Mouse (Mus musculus): ENCODE data around the gene Pcsk1n.
"Not testable (repeated sequence)": the region's sequence is repeated elsewhere in the genome, so short reads cannot be mapped to it uniquely, and the experiment has no call there.

The Pcsk1n gene

DNA sequence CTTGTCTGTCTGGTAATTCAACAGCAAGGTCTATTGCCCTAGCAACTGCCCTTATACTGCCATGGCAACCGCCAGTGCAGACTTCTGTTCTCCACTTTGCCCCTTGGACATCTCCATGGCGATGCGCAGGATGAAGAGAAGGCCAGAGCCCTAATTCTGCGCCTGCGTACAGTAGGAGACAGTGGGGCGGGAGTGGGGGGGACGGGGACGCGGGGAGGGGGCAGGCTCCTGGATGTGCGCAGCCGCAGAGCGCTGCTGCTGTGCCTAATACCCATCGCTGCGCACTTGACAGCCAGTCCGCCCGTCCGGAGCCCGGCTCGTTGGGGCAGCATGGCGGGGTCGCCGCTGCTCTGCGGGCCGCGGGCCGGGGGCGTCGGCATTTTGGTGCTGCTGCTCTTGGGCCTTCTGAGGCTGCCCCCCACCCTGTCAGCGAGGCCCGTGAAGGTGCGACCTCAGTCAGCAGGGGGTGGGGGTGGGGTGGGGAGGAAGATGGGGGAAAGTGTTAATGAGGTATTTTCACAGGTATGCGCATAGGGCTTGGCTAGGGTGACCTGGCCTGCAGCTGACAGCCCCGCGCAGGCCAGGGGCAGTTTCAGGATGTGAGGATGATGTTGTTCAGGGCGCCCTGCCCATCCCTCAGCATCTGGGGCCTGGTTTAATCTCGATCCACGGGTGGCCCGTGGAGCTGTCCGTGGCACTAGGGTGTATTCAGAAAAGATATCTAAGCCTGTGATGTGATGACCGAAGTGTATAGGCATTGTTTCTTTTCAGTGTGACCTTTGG, at the start of gene Pcsk1n:
Gene Pcsk1n (plus strand): TSS at position 222 of the 783 bp plus-strand sequence.
- DNase-seq, result peak; percentile 72 to 75

DNA sequence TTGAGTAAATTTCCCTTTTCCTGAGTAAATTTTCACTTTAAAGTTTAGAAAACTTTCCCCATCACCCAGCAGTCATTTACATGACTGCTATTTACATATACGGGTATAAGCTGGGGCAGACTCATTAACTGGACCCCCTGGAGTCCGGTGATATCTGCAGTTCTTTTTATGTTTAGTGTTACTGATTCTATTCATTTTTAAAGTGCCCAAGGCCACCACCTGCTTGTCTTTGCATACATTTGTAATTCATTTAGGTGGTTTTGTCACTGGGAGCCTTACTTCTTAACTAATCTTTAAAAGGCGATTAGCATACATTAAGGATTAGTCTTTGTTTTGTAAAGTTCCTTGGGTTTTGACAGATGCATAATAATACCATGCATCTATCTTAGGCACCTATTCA, 49.8 kb upstream of the Pcsk1n start:
- no peak for DNase-seq

- peak; percentile 91 for DNase-seq
Observed at GRCm38 (mm10) chrX:7878007-7878419, 41.6 kb upstream of the Pcsk1n start, which contains the start of gene Pim2. Gene Pim2, plus strand, starts transcription at chrX:7878262.

GRCm38 (mm10) chrX:7878495-7878894, 41.1 kb upstream of the Pcsk1n start:
- peak; percentile 54 to 57 for DNase-seq

- peak; percentile 78 to 82 for DNase-seq
Observed at GRCm38 (mm10) chrX:7879819-7880218, 39.8 kb upstream of the Pcsk1n start.

DNA sequence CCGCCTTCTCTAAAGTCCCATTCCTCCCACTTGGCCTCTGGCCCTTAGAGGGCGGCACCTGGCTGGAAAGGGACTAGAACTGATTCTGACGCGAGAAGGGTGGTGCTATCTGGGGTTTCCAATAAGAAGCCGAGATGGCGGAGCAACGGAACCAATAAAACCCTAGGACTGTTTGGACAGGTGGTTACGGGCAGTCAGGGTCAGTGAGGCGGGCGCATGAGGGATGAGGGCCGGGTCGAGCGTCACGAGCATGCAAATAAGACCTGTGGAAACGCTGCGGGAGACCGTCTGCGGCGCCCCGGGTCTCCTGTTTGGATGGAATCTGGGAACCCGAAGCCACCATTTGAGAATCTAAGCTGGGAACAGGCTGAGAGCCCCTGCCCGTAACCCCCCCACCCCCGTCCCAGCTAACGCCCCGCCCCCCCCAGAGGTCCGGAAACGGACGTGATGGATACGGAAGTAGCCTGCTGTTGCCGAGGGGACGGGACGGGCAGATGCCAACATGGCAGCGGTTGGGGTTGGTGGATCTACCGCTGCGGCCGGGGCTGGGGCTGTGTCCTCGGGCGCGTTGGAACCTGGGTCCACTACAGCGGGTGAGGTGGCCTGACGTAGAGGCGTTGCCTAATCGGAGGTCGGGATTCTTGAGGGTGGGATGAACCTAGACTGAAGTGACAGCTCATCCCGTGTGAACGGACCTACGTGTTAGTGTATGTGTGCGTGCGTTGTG, 35.6 kb upstream of the Pcsk1n start, which contains the start of gene Slc35a2:
Gene Slc35a2 (plus strand): TSS at position 188 of the 727 bp plus-strand sequence.
- peak; percentile 86 to 87 for DNase-seq

GRCm38 (mm10) chrX:7898211-7898610, 21.4 kb upstream of the Pcsk1n start:
- no peak for DNase-seq

- peak; percentile 87 to 90 for DNase-seq
Observed at GRCm38 (mm10) chrX:7898880-7899874, 20.4 kb upstream of the Pcsk1n start, which contains the start of the genes Pqbp1 and Timm17b. Gene Pqbp1, minus strand, starts transcription at chrX:7899269. Gene Timm17b, plus strand, starts transcription at chrX:7899357.

DNA sequence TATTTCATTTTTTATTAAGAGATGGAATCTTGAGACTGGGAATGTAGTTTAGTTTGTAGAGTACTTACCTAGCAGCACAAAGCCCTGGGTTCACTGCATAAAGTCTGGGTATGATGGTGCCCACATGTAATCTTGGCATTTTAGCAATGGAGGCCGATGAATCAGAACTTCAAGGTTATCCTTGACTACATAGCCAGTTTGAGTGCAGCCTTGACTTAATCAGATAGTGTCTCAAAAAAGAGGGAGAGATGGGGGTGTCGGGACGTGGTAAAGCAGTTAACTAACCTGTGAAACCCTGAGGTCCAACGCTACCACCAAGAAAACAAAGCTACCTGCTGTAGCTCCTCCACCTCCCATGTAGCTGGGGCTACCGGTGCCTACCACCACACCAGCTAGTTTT, 15.2 kb upstream of the Pcsk1n start:
- no peak for DNase-seq

DNA sequence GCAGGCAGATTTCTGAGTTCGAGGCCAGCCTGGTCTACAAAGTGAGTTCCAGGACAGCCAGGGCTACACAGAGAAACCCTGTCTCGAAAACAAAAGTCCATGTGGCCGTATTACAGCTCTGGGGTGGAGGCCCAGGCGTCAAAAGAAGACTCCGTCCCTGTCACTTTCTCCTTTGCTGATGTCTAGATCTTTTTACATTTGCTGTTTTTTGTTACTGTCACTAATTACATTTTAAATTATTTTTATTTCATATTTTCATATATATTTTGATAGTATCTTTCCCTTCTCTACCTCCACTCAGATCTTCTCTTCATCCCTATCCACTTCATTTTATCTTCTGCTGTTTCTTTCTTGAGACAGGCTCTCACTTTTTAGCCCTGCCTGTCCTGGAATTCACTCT, 11.9 kb upstream of the Pcsk1n start, which contains the start of gene Gm10491:
Gene Gm10491 (minus strand): TSS at position 101 of the 400 bp plus-strand sequence.
- no peak for DNase-seq

- DNase-seq, result not testable (repeated sequence)
Observed at GRCm38 (mm10) chrX:7909242-7909641, 10.4 kb upstream of the Pcsk1n start, which contains the start of gene Gm10490. Gene Gm10490, plus strand, starts transcription at chrX:7909542.

DNA sequence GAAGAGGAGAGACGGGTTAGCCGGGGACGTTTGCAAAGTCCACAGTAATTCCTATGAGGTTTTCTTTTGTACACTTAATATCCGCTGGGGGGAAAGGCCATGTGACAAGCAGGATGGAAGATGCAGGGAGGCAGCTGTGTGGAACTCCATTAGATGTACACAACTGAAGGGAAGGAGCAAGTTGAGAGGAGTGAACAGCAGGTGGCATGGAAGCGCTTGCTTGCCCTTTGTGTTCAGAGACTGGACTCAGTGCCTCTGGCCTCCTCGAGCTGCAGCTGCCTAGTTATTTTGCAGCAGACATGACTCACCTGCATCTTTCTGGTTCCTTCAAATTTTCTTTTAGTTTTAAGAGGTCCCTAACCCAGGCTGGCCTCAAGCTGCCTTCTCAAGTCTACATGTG, 9.1 kb upstream of the Pcsk1n start:
- DNase-seq, result no peak

GRCm38 (mm10) chrX:7915669-7916068, 4.0 kb upstream of the Pcsk1n start:
- peak in 1 of 2 experiments; percentile 64 for DNase-seq

DNA sequence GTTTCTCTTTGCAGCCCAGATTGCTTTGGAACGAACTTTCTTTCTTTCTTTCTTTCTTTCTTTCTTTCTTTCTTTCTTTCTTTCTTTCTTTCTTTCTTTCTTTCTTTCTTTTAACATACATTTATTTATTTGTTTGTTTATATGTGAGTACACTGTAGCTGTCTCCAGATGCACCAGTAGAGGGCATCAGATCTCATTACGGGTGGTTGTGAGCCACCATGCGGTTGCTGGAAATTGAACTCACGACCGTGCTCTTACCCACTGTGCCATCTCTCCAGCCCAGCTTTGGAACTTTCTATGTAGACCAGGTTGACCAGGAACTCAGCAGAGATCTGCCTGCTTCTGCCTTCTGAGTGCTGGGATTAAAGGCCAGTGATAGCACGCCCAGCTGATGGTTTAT, 1.7 kb upstream of the Pcsk1n start:
- DNase-seq, result not testable (repeated sequence)

- peak in 1 of 2 experiments; percentile 33 for DNase-seq
Observed at GRCm38 (mm10) chrX:7922032-7922431, 2.4 kb downstream of the Pcsk1n start.

GRCm38 (mm10) chrX:7926266-7926665, 6.6 kb downstream of the Pcsk1n start:
- no peak for DNase-seq

- no peak for DNase-seq
Observed at GRCm38 (mm10) chrX:7927116-7927515, 7.5 kb downstream of the Pcsk1n start.

GRCm38 (mm10) chrX:7928270-7928790, 8.7 kb downstream of the Pcsk1n start, which contains the start of gene Eras:
Gene Eras, minus strand, starts transcription at chrX:7928607.
- DNase-seq, result no peak

DNA sequence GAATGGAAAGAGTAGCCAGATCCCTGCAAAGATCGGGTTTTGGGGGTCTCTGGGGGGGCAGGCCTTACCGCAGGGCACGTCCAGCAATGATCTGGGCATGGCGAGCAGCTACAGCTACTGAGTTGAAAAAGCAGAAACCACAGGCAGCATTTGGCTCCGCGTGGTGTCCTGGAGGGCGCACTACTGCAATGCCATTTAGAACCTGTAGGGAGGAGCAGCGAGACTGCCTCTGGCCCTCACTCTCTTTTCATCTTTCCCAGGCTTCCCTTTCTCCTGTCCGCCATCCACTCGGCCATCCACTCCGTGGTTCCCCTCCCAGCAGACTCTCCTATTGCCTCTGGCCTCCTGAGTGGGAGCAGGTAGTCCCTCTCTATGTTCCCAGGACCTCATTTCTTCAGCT, 17.3 kb downstream of the Pcsk1n start:
- DNase-seq, result no peak

GRCm38 (mm10) chrX:7937667-7938066, 18.0 kb downstream of the Pcsk1n start:
- no peak for DNase-seq

DNA sequence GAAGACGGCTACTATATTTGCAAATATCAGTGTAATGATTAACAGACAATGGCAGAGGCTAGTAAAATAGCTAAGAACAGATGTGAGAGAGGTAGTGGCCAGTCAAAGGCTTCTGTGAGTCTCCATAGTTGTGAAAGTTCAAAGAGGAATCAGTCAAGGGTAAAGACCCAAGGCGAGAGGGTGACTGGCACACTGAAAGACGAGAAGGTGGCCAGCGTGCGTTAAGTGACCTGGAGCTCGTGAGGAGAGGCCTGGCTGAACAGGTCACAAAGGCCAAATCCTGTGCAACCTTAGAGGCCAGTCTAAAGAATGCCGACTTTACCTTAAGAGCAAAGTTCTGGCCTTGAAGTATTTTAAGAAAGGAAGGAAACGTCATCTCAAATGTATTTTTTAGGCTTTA, 26.0 kb downstream of the Pcsk1n start:
- DNase-seq, result no peak
